Mouse (Mus musculus) frontal cortex, postnatal 25 days (tissue): ENCODE measurements around the gene Vps25.

Source experiments
- DNase-seq, 2 experiments: peaks; one replicate each; pipeline ENCODE4 v3.0.0; 2022; ENCODE audit warnings: low spot score in 2 of 2

The Vps25 gene

DNA sequence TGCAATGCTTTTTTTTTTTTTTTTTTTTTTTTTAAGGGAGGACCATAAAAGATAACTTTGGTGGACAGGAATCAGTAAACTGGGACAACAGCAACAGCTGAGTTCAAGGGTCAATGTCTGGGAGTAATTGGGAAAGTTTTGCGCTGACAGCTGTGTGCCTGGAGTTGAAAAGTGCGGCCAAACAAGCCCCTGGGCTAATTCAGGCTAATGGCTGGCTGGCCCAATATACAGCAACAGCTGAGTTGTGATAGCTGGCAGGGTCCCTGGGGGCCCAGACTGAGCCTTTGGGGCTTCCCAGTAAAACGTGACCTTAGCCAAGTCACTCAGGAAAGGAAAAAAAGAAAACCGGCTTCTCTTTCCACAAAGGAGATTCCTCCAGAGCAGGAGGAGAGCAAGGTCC is 8.4 kb upstream of the Vps25 start:
- no peak for DNase-seq

DNA sequence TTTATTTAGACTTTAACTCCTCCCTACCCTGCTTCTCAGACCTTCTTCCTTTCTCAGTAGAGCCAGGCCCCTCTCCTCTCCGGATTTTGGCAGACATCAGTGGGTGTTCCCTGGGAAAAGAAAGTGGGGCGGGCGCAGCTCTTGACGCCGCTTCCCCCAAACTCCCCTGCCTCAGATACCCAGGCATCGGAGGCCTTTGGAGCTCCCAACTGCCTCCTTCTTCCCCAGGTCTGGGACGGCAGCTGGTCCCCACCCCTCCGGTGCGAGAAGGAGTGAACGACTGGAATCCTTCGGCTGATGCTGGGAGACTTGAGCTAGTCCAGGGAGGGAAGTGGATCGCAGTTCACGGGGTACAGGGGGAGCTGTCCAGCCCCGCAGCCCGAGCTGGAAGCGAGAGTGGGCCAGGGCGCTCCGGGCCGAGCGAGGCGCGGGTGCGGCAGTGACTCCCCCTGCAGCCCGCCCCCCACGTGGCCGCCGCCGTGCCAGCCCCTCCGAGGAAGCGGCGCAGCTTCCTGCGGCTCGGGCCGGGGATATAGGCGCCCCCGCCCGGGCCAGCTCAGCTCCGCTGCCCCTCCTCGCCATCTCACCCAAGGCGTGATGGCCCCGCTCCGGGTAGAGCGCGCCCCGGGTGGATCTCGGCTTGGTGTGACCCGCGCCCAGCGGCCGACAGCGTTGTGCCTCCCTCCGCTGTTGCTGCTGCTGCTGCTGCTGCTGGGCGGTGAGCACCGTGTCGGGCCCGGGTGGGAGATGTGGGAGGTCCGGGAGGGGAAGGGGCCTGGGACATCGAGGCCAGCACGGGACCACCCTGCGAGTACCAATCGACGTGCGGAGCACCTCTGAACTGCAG is 7.4 kb upstream of the Vps25 start, which contains the start of gene Ramp2:
Gene Ramp2, plus strand, starts transcription at position 174 of the 847 bp plus-strand sequence.
- no peak for DNase-seq

DNA sequence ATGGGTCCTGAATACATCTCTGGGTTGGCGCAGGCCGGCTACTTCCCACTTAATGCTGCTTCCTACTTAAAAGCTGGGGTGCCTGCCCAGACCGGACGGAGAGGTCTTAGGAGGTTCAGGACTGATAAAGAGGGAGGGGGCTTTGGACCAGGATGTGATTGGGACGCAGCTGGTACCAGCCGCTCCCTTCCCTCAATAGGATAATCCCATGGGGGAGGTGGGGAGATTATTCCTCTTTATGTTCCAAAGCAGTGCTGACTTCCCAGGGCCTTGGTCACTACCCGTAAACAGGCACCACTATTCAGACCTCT is 6.8 kb upstream of the Vps25 start:
- no peak for DNase-seq

DNA sequence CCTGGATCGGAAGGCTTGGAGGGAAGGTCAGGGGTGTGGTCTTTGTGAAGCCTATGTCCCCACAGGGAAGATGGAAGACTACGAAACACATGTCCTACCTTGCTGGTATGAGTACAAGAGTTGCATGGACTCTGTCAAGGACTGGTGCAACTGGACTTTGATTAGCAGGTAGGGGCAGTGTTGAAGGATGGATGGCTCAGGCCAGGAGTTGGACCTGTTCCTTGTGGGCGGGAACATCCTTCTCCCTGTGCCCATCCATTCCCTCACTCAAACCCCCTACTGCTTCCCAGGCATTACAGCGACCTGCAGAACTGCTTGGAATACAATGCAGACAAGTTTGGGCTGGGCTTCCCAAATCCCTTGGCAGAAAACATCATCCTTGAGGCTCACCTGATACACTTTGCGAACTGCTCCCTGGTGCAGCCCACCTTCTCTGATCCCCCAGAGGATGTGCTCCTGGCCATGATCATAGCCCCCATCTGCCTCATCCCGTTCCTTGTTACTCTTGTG is 5.9 kb upstream of the Vps25 start:
- no peak for DNase-seq

DNA sequence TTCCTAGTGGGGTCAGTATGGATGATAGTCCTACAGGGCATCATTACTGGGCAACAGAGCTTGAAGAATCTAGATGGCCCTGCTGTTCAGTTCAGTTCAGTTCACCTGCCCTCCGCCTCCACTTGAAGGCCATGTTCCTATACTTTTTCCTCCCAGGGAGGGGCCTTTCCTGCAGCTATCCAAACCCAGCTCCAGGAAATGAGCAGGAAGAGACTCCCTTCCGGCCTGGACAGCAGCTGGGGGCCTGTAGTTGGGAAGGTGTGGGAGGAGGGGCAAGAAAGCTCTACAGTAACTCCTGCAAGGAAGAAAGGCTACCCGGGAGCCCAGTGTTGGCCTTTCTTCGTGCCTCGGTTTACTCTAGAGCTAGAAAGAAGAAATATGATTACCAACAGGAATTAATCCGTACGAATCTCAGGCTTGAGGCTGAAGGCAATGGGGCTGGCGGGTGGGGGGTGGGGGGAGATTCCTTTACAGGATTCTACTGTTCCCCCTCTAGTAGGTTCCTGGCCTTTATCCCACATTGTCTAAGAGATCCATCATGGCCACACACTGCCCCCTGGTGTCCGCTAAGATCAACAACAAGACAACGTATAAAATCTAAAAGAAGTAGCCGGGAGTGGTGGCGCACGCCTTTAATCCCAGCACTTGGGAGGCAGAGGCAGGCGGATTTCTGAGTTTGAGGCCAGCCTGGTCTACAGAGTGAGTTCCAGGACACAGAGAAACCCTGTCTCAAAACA is 5.1 kb upstream of the Vps25 start:
- no peak for DNase-seq

DNA sequence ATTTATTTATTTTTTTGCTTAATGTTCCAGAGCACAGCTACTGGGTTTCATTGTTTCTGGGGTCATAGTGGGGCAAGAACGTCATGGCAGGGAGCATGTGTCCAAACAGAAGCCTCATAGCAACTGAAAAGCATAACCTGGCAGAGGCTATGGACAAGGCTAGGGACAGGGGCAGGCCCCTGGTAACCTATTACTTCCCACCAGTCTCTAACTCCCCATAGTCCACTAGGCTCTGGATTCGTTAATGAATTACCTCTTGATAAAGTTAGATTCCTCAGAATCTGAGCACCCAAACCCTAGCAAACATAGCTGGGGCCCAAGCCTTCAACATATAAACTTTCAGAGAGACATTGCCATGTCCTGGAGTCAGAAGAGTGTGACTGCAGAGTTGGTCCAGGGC is 2.5 kb upstream of the Vps25 start:
- no peak for DNase-seq

DNA sequence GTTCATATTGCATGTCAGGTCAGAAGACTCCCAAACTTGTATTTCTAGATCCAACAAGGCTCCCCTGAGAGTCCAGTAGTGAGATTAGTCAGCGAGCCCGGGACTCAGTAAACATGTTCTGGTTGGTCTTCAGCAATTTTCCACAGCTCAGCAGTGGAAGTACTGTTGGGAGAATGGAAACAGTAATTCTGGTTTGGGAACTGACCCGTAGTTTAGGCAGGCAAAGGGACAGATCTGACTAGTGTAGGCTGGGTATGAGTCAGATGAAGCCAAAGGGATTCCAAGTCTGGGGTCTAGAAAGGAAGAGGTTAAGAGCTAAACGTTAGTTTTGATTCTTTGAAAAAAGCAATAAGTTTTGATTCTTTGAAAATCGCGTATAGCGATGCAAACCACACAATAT is 566 bp upstream of the Vps25 start:
- DNase-seq: no peak

DNA sequence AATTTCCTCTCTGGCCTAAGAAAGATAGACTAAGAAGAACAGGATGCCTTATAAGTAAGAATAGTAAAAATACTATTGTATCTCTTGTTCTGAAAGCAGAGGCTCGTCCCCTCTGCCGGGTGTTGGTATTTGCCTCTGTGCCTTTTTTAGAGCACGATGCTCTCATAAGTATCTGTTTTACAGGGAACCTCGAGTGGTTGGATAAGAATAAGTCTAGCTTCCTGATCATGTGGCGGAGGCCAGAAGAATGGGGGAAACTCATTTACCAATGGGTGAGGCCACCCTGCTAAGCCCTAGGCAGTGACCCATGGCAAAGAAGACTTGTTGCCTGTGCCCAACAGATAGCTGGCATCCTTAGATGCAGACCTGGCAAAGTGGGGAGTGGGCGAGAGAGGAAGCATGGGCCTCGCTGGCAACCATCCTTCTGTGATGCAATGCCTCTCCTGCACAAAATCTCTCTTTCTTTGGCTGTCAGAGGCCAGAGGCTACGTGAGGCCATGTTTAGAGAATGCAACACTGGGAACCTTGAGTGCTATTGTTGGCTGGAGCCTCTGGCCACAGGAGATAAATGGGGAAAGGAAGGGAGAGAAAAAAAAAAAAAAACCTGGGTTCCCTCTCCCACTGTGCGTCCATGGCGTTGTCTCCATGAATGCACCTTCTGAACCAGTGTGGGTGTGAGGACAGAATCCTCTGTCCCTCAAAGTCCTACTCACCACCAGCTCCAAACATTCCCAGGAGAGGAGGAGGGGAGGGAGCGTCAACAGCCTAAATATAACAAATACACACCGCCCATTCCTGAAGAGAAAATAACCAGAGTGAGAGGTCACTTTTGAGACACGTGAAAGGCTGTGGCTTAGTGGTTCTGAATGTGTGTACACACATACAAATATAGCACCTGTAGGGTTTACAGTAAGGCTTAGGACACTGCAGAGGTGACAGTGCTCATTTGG is 2.6 kb downstream of the Vps25 start:
- DNase-seq: no peak

DNA sequence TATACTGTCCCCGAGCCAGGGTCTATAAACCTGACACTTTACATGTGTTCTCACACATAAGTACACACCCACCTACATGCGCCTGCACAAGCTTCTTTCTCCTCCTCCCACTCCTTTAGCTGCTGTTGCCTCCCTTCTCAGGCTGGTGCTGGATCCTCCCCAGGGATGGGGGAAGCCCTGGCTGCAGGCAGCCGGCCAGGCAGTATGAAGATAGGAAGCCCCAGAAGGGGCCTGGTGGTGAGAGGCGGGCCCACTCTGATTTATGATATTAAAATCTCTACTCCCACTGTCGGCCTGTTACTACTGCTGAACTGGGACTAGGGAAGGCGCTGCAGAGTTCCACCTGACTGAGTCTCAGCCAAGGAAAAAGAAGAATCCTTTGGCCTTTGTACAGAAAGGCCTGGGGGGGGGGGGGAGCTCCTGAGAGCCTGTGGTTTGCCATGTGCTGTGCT is 5.8 kb downstream of the Vps25 start:
- DNase-seq: no peak

DNA sequence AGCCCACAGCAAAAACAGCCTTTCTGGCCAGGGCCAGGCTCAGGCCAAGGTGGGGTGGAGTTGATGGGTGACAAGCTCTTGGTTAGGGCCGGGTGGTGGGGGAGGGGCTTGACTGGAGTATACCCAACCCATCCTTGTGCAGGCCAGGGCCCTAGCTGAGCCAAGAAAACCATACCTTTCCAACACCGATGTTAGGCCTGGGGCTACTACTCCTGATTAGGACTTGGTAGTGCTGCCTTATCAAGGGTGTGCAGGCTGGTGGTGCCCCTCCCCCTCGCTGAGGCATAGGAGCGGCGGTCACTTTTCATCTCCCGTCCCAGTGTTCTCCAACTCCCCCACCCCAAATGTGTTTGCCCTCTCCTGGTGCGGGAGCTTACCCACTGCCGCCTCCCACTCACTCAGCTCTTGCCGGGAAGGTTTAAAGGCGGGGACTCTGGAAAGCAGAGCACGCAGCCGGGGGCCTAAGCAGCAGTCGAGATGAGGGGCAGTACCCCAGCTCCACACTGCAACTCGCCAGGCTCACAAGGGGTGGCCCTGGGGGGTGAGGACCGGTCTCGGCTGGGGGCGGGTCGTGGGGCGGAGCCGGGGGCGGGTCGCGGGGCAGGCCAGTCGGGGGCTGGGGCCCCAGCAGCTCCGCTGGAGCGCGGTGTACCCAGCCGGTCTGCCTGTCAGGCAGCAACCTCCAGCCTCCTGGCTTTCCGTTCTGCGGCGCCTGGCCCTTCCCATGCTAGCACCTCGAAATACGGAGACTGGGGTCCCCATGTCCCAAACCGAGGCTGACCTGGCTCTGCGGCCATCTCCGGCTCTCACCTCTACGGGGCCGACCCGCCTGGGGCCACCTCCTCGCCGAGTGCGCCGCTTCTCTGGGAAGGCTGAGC is 6.7 kb downstream of the Vps25 start, which contains the start of gene Wnk4:
Gene Wnk4, plus strand, starts transcription at position 620 of the 878 bp plus-strand sequence.
- no peak for DNase-seq

DNA sequence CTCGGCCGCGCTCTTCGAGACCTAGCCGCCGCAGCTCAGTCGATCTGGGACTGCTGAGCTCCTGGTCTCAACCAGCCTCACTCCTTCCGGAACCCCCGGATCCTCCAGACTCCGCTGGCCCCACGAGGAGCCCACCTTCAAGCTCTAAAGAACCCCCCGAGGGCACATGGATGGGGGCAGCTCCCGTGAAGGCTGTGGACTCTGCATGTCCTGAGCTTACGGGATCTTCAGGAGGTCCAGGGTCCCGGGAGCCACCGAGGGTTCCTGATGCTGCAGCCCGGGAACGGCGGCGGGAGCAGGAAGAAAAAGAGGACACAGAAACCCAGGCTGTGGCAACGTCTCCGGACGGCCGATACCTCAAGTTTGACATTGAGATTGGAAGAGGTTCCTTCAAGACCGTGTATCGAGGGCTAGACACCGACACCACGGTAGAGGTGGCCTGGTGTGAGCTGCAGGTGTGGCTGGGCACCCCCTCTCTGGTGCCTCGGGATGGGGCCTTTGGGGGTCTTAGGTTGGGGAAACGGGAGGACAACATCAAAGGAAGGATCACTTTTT is 7.4 kb downstream of the Vps25 start:
- no peak for DNase-seq

DNA sequence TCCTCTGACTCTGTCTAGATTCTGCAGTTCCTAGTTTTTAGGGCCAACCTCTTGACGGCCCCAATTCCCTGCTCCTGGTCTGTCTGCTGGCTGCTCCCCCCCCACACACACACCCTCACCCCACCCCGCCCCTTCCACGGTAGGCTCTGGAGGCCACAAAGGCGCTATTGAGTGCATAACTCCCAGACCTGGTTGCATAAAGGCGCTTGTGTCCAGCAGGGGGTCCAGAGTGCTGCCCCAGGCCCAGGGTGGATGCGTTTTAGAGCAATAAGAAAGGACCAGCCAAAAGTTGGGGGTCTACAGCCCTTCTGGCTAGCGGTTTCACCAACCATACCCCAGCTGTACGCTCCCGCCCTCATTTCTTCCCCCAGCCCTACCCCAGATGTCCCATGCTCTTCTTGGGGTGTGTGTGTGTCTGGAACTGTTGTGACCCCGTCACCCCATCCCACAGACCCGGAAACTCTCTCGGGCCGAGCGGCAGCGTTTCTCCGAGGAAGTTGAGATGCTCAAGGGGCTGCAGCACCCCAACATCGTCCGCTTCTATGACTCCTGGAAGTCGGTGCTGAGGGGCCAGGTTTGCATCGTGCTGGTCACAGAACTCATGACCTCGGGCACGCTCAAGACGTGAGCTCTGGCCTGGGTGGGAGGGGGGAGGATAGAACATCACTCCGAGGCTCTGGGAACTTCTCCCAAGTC is 8.9 kb downstream of the Vps25 start:
- no peak for DNase-seq

DNA sequence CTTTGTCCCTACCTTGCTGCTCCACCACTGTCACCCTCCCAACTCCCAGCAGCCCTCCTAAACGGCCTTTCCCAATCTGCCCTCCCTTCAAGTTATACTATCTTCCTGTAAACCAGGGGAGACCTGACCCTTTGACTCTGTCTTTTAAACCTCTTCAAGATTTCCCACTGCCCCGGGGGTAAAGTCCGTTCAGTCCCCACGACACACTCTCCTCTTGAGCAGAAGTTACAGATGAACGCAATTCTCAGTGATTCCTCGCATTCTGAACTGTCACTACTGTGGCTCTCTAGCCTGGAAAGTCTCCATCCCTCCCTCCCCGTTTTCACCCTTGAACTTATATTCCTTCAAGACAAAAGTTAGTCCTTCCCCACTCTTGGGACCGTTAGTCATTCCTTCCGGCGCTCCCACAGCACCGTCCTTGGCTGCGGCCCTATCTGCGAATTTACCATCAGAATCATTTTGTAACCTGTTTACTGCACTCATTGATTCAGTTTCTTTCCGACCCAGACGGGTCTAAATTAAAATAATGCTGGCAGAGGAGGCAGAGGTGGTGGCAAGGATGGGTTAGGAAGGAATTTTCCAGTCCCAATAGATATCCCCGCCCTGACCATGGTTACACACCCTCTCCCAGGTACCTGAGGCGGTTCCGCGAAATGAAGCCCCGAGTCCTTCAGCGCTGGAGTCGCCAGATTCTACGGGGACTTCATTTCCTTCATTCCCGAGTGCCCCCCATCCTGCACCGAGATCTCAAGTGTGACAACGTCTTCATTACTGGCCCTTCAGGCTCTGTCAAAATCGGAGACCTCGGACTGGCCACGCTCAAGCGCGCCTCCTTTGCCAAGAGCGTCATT is 9.9 kb downstream of the Vps25 start:
- no peak for DNase-seq

DNA sequence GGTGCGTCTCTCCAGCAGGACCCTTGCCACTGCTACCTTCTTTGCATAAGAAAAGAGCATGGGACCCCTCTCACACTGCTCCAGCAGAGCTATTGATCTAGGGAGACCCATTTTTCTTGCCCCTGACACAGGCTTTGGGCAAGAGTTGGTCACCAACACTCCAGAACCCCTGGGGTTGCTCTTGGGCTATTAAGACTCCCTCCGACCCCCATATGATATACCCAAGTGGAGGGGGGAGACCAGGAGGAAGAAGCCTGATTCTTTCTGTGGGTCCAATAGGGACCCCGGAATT is 10.4 kb downstream of the Vps25 start:
- DNase-seq: no peak

DNA sequence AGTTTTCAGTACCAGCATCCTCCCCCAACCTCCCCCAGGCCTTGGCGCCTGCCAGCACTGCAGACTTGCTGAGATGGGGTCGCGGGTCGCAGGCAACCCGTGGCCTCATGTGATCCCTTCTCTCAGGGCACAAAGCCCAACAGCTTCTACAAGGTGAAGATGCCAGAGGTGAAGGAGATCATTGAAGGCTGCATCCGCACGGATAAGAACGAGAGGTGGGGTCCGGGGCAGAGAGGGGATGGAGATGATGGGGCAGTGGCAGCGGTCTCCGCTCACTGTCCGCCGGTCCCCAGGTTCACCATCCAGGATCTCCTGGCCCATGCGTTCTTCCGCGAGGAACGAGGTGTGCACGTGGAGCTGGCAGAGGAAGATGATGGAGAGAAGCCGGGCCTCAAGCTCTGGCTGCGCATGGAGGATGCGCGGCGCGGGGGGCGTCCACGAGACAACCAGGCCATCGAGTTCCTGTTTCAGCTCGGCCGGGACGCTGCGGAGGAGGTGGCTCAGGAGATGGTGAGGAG is 11.5 kb downstream of the Vps25 start:
- DNase-seq: no peak

DNA sequence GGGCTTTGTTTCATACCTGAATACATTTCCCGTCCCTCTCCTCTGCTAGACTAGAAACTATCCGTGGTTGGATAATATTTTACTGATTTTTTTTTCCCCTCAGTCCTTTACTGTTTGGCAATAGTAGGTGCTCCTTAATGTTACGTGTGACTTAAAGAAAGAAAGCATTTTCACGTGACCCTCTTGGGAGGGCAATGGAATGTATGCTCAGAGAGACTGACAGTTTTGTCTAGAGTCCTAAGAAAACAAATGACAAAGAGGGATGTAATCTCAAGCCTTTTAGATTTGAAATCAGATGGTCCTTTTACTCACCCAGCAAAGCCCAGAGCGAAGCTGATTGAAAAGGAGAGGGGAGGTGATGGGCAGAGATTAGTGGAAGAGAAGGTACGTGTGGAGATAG is 12.4 kb downstream of the Vps25 start:
- no peak for DNase-seq

DNA sequence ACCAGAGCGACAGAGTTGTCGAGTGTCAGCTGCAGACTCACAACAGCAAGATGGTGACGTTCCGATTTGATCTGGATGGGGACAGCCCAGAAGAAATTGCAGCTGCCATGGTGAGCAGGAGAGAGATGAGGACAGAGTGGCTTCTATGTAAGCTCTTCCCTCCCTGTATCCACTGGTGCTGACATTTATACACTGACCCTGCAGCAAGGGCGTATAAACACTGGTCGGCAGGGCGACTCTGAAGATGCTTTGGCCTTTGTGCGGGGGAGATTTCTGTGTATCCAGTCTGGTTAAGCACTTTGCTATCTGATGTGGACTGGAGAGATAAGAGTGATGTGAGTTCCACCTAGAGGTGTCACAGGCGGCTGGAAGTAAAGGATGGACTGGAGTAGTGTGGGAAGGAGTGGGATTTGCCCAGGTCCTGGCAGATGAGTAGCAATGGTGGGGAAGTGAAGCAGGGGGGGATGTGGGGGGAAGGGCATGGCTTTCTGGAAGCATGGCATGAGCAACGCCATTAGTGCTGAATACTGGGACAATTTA is 16.1 kb downstream of the Vps25 start:
- no peak for DNase-seq

DNA sequence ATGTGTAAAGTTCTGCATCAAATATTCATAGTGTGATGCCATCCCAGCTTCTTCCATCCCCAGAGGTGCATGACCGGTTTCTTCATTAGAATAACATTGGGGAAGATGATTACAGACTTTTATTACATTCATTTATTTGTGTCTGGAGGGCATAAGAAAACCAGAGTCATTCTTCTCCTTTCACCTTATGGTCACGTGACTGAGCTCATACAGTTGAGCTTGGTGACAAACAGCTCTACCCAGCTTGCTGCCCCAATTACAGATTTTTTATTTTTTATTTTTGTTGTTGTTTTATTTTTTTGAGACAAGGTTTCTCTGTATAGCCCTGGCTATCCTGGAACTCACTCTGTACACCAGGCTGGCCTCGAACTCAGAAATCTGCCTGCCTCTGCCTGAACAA is 18.9 kb downstream of the Vps25 start:
- DNase-seq: no peak

DNA sequence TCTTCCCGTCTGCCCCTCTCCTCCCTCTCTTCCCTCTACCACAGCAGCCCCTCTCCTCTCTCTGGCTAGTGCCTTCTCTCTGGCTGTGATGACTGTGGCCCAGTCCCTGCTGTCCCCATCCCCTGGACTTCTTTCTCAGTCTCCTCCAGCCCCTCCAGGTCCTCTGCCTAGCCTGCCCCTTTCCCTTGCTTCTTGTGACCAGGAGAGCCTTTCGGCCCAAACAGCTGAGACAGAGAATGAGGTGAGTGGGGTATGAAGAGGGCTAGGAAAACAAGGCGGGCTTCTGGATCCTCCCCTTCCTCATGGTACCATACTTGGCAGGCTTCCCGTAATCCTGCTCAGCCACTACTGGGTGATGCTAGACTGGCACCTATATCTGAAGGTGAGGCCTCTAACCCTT is 21.8 kb downstream of the Vps25 start:
- no peak for DNase-seq
